ENCODE assay signal across 8 mouse cellular contexts in genomic region chr8:70001176-70001891, GRCm38 (mm10). TPM values are rescaled to one million over a fixed set of nuclear protein-coding genes. Genes with fewer than 3 reads are reported as not detected.
DNase-seq lines count a peak whose midpoint lies in the region; ATAC-seq and TF ChIP-seq lines count a peak whose summit lies in the region.

No protein-coding gene starts in this region.

- H3K4me2 ChIP-seq in embryonic facial prominence, embryonic 12.5 days (replicated peaks) = peak overlapping the region; percentile 34
- peak overlapping the region; percentile 76 for H3K4me2 ChIP-seq in heart, embryonic 13.5 days
- H3K4me2 ChIP-seq in kidney, postnatal 0 days (ENCODE audit: low read length) = peak overlapping the region; percentile 55

- no peaks in the 10 kb centered on the region for H3K36me3 ChIP-seq in embryonic facial prominence, embryonic 12.5 days
- no peaks in the 10 kb centered on the region for H3K36me3 ChIP-seq in heart, embryonic 13.5 days
- no peaks in the 10 kb centered on the region for H3K36me3 ChIP-seq in kidney, postnatal 0 days (ENCODE audit: insufficient read depth, low read length)
- no peaks in the 10 kb centered on the region for H3K36me3 ChIP-seq in macrophage (ENCODE audit: inconsistent target)

- peak overlapping the region; percentile 58; the same call in 1 of the 2 replicates for H3K27ac ChIP-seq in embryonic facial prominence, embryonic 12.5 days
- peak overlapping the region; percentile 97 for H3K27ac ChIP-seq in heart, embryonic 13.5 days (replicated peaks)
- peak overlapping the region; percentile 79 for H3K27ac ChIP-seq in kidney, postnatal 0 days
- peak overlapping the region; percentile 99 for H3K27ac ChIP-seq in macrophage

- ATAC-seq in CD4-positive, CD25-positive, alpha-beta regulatory T cell, adult 4 months = peak; percentile 73
- peak; percentile 66 for ATAC-seq in activated CD4-positive, CD25-positive, alpha-beta regulatory T cell, adult 4 months
- ATAC-seq in embryonic facial prominence, embryonic 12.5 days (ENCODE audit: insufficient number of reproducible peaks, insufficient read depth, low FRiP score, low TSS enrichment) = no peak
- ATAC-seq in heart, embryonic 13.5 days (ENCODE audit: extremely low read depth, insufficient number of reproducible peaks, low FRiP score, low TSS enrichment) = peak; percentile 45
- ATAC-seq in kidney, postnatal 0 days (replicated peaks; ENCODE audit: low FRiP score, low read depth) = peak; percentile 18; the same call in 1 of the 2 replicates

- no peaks in the 10 kb centered on the region for H3K27me3 ChIP-seq in embryonic facial prominence, embryonic 12.5 days
- H3K27me3 ChIP-seq in heart, embryonic 13.5 days (replicated peaks) = no peaks in the 10 kb centered on the region
- H3K27me3 ChIP-seq in kidney, postnatal 0 days (ENCODE audit: insufficient read depth, low read length) = no peaks in the 10 kb centered on the region

- H3K4me3 ChIP-seq in embryonic facial prominence, embryonic 12.5 days = no peak overlapping the region
- peak overlapping the region; percentile 46 for H3K4me3 ChIP-seq in heart, embryonic 13.5 days
- H3K4me3 ChIP-seq in kidney, postnatal 0 days (replicated peaks; ENCODE audit: low read depth, low read length) = 0 out of 2 replicates have a peak overlapping the region, but pooled peaks have one; percentile 18
- H3K4me3 ChIP-seq in macrophage (ENCODE audit: inconsistent target) = peak overlapping the region; percentile 22

- peak; percentile 73 for TF ChIP-seq CTCF in kidney, postnatal 0 days (IDR thresholded peaks at IDR 0.05; ENCODE audit: low read depth)

- H3K79me2 ChIP-seq in macrophage (ENCODE audit: inconsistent target) = peaks cover 4% of the 10 kb centered on the region; the same call in 1 of the 2 replicates

- peaks cover 10% of the 10 kb centered on the region for H3K4me1 ChIP-seq in embryonic facial prominence, embryonic 12.5 days
- H3K4me1 ChIP-seq in heart, embryonic 13.5 days = peaks cover 21% of the 10 kb centered on the region
- H3K4me1 ChIP-seq in kidney, postnatal 0 days (replicated peaks; ENCODE audit: insufficient read depth, low read length) = no peaks in the 10 kb centered on the region; the same call in 1 of the 2 replicates

- WGBS in embryonic facial prominence, embryonic 12.5 days = 2% methylated on average over 16 of the region's 16 CpGs
- WGBS in heart, embryonic 13.5 days = under 1% methylated on average over 16 of the region's 16 CpGs
- WGBS in kidney, postnatal 0 days = 2% methylated on average over 16 of the region's 16 CpGs
- under 1% methylated on average over 16 of the region's 16 CpGs for WGBS in macrophage (ENCODE audit: missing documents)

- no peak overlapping the region for H3K9ac ChIP-seq in embryonic facial prominence, embryonic 12.5 days
- peak overlapping the region; percentile 81 for H3K9ac ChIP-seq in heart, embryonic 13.5 days
- peak overlapping the region; percentile 46; the same call in 1 of the 2 replicates for H3K9ac ChIP-seq in kidney, postnatal 0 days (ENCODE audit: low read depth, low read length)

- no peaks in the 10 kb centered on the region for H3K9me3 ChIP-seq in embryonic facial prominence, embryonic 12.5 days
- H3K9me3 ChIP-seq in heart, embryonic 13.5 days = no peaks in the 10 kb centered on the region
- no peaks in the 10 kb centered on the region for H3K9me3 ChIP-seq in kidney, postnatal 0 days (replicated peaks; ENCODE audit: low read length)

- peak; percentile 66 for DNase-seq in kidney, postnatal 0 days (ENCODE audit: low spot score)
- DNase-seq in retina, postnatal 1 day = peak; percentile 87
- no peak for DNase-seq in right cerebral cortex, postnatal 25 days

RNA-seq across cellular contexts. Expression of gene Gatad2a, which starts 5.2 kb away (rescaled TPM):
- 10 to 100 TPM; 17.4 to 21.6 TPM for polyA plus RNA-seq in CD4-positive, CD25-positive, alpha-beta regulatory T cell, adult 4 months (2017; shearing (Covaris generic))
- 10 to 100 TPM; 22.9 to 25.8 TPM for polyA plus RNA-seq in activated CD4-positive, CD25-positive, alpha-beta regulatory T cell, adult 4 months (2017; shearing (Covaris generic))
- polyA plus RNA-seq in embryonic facial prominence, embryonic 12.5 days (2016; fragmentation: Nextera tagmentation; extraction: Ambion mirVana) = 49.8 and 63.0 TPM in 2 replicates
- polyA plus RNA-seq in heart, embryonic 13.5 days (2015; fragmentation: Nextera tagmentation; extraction: Ambion mirVana) = 27.3 and 29.9 TPM in 2 replicates
- 41.7 and 49.5 TPM in 2 replicates for polyA plus RNA-seq in kidney, postnatal 0 days (2015; fragmentation: Nextera tagmentation; extraction: Ambion mirVana)
- 100 to 1,000 TPM in 6 of 26 experiments, 10 to 100 TPM in 20; 28.5 to 185 (median 83.8) TPM for total RNA-seq in macrophage (2018; cell fraction: chromatin; rRNA removed)
- total RNA-seq in macrophage (2018; cell fraction: cytosol; rRNA removed) = 10 to 100 TPM; 60.9 to 96.4 (median 79.3) TPM
- 100 to 1,000 TPM in 1 of 26 experiments, 10 to 100 TPM in 25; 33.3 to 121 (median 69.3) TPM for total RNA-seq in macrophage (2018; cell fraction: nucleus; rRNA removed)
- 38.2 to 65.2 TPM (median 54.8 TPM) in 3 replicates for polyA plus RNA-seq in macrophage (2018)

RNA-seq across cellular contexts. Expression of gene Mau2, which starts 41.2 kb away (rescaled TPM):
- 10 to 100 TPM; 43.3 to 70.0 TPM for polyA plus RNA-seq in CD4-positive, CD25-positive, alpha-beta regulatory T cell, adult 4 months (2017; shearing (Covaris generic))
- 10 to 100 TPM; 36.4 to 50.1 TPM for polyA plus RNA-seq in activated CD4-positive, CD25-positive, alpha-beta regulatory T cell, adult 4 months (2017; shearing (Covaris generic))
- polyA plus RNA-seq in embryonic facial prominence, embryonic 12.5 days (2016; fragmentation: Nextera tagmentation; extraction: Ambion mirVana) = 64.0 and 65.4 TPM in 2 replicates
- polyA plus RNA-seq in heart, embryonic 13.5 days (2015; fragmentation: Nextera tagmentation; extraction: Ambion mirVana) = 34.9 and 36.0 TPM in 2 replicates
- 33.8 and 36.8 TPM in 2 replicates for polyA plus RNA-seq in kidney, postnatal 0 days (2015; fragmentation: Nextera tagmentation; extraction: Ambion mirVana)
- 100 to 1,000 TPM; 120 to 264 (median 199) TPM for total RNA-seq in macrophage (2018; cell fraction: chromatin; rRNA removed)
- 10 to 100 TPM; 17.3 to 38.8 (median 29.1) TPM for total RNA-seq in macrophage (2018; cell fraction: cytosol; rRNA removed)
- total RNA-seq in macrophage (2018; cell fraction: nucleus; rRNA removed) = 100 to 1,000 TPM in 11 of 26 experiments, 10 to 100 TPM in 15; 63.0 to 154 (median 92.7) TPM
- 11.9 to 29.5 TPM (median 18.7 TPM) in 3 replicates for polyA plus RNA-seq in macrophage (2018)

RNA-seq across cellular contexts. Expression of gene Sugp1, which starts 41.3 kb away (rescaled TPM):
- polyA plus RNA-seq in CD4-positive, CD25-positive, alpha-beta regulatory T cell, adult 4 months (2017; shearing (Covaris generic)) = 10 to 100 TPM; 51.1 to 80.3 TPM
- 10 to 100 TPM; 45.0 to 46.4 TPM for polyA plus RNA-seq in activated CD4-positive, CD25-positive, alpha-beta regulatory T cell, adult 4 months (2017; shearing (Covaris generic))
- 55.3 and 56.7 TPM in 2 replicates for polyA plus RNA-seq in embryonic facial prominence, embryonic 12.5 days (2016; fragmentation: Nextera tagmentation; extraction: Ambion mirVana)
- 31.1 and 32.6 TPM in 2 replicates for polyA plus RNA-seq in heart, embryonic 13.5 days (2015; fragmentation: Nextera tagmentation; extraction: Ambion mirVana)
- polyA plus RNA-seq in kidney, postnatal 0 days (2015; fragmentation: Nextera tagmentation; extraction: Ambion mirVana) = 33.2 and 34.4 TPM in 2 replicates
- total RNA-seq in macrophage (2018; cell fraction: chromatin; rRNA removed) = 10 to 100 TPM; 17.6 to 77.5 (median 50.8) TPM
- 10 to 100 TPM; 17.3 to 30.2 (median 25.2) TPM for total RNA-seq in macrophage (2018; cell fraction: cytosol; rRNA removed)
- 10 to 100 TPM in 25 of 26 experiments, 1 to 10 TPM in 1; 9.3 to 47.4 (median 27.3) TPM for total RNA-seq in macrophage (2018; cell fraction: nucleus; rRNA removed)
- polyA plus RNA-seq in macrophage (2018) = 21.0 to 34.1 TPM (median 22.9 TPM) in 3 replicates
